Mouse (Mus musculus) gonadal fat pad, adult 2 months (tissue): ENCODE data around the gene Meis1. TPM values are rescaled to one million over a fixed set of nuclear protein-coding genes. Genes with fewer than 3 reads are reported as not detected.
A peak's percentile ranks its signal among the peaks of the same experiment; 100 is the strongest.

Experiments used
- DNase-seq: peaks from one replicate; pipeline ENCODE4 v3.0.0-alpha.2; 2012; ENCODE audit warnings: low read depth
- polyA plus RNA-seq: library from polyadenylated mRNA; depleted of rRNA; stranded (reverse); fragments of >200 nt; gene quantifications from 2 replicates; pipeline ENCODE4 v1.2.3, GENCODE M21; 2012; rRNA removed

Gene Meis1
- polyA plus RNA-seq: 10.3 and 12.2 TPM in 2 replicates

- peak; percentile 84 for DNase-seq
Observed at GRCm38 (mm10) chr11:19018489-19019203, at the start of gene Meis1. Gene Meis1 (minus strand): TSS chr11:19018985.

- DNase-seq: no peak
Observed at GRCm38 (mm10) chr11:19067334-19067733, 48.5 kb upstream of the Meis1 start.

DNA sequence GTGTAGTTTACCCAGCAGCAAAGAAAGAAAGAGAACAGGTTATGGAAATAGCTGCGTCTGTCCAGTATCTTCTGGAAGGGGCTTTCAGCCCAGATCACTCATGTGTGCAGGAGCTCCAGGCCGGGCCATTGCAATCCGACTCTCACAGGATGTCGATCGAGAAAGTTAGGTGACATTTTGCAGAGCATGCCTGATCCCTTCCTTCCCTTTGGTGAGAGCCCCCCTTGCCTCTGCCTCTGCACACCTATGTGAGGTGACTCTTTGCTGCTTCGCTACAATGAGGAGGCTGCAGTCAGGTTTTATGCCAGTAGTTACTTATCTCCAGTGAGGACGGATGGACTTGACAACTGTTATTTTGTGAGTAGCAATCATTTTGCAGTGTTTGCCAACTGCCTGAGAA lies 30.5 kb upstream of the Meis1 start:
- no peak for DNase-seq

- no peak for DNase-seq
Observed at GRCm38 (mm10) chr11:19036595-19037166, 17.9 kb upstream of the Meis1 start.

- DNase-seq: no peak
Observed at GRCm38 (mm10) chr11:19026581-19027561, 8.1 kb upstream of the Meis1 start.

DNA sequence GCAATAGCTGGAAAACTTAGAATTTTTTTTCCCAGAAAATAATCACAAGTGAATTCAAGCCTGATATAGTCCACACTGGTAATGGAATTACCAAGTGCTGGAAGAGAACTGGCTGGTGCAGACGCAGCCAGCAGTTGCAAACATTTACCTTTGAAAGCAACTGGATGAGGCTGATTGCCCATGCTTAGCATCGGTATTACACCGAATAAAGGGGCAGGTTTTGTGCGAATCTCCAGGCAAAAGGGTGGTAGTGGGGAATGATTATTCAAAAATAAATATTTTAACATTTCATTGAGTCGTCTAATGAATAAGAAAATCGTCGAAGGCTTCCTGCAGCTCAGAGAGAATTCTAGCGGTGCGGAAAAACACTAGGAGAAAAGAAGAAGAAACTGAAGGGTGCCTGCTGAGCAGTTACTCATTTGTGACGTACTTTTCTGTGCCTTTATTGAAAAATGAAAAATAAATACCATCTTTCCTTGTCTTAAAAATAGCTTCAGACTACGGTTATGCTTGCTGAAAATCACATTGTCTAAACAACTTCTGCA lies 7.3 kb upstream of the Meis1 start:
- DNase-seq: no peak

- DNase-seq: no peak
Observed at GRCm38 (mm10) chr11:19024496-19025265, 5.9 kb upstream of the Meis1 start.

DNA sequence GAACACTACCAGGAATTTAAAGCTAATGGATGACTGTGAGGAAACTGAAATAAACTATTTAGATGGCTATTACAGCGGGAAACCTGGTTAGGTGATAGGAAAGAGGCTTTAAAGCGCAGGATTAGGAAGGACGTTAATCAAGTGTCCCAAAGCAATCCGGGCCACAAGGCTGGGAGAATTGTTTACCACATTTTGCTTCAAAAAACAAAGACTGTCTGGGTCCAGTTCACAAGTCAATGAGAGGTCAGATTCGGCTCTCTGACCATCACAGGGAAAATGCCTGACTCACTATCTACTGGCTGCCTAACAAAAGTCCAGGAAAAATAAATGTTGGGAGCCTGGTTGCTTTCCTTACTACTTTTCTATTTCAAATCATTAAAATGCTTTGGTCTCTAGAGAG lies 4.6 kb upstream of the Meis1 start:
- DNase-seq: no peak

- no peak for DNase-seq
Observed at GRCm38 (mm10) chr11:19022576-19022975, 3.8 kb upstream of the Meis1 start.

GRCm38 (mm10) chr11:19020951-19021710 lies 2.3 kb upstream of the Meis1 start:
- no peak for DNase-seq

- DNase-seq: peak; percentile 77
Observed at GRCm38 (mm10) chr11:19020371-19020824, 1.6 kb upstream of the Meis1 start.

- no peak for DNase-seq
Observed at GRCm38 (mm10) chr11:19019204-19020171, 703 bp upstream of the Meis1 start.

- DNase-seq: no peak
Observed at GRCm38 (mm10) chr11:19017719-19018413, 919 bp downstream of the Meis1 start.

- DNase-seq: no peak
Observed at GRCm38 (mm10) chr11:19017262-19017661, 1.5 kb downstream of the Meis1 start.

DNA sequence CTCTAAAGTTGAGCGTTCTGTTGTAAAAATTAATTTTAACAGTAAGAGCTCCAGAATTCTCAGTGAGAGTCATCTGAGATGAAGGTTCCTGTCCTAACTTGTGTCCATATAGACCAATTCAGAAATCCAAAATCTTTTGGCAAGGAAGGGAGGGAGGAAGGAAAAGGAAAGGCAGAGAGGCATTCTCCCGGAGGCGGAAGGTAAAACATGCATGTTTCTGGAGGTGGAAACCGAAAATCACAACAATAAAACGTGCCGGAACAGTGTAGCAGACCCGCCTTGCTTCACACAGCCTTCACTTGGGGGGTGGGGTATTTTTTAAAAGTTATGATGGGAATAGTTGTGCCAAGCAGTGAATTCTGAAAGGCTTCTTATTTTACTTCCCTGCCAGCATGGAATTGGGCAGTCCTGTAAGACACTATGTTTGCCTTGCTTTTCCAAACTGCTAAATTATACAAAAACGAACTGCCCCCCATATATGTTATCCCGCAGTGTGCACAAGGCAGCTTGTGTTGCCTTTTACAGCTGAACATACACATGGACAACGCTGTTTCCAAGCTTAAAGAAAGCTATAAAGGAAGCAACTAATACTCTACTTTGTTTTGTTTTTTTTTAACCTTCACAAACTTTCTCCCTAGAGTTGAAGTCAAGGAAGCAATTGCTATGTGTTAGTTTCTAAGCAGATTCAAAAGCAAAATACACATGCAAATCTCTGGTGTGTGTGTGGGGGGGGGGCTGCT lies 2.1 kb downstream of the Meis1 start:
- DNase-seq: no peak

GRCm38 (mm10) chr11:19015731-19016461 lies 2.9 kb downstream of the Meis1 start:
- DNase-seq: no peak

DNA sequence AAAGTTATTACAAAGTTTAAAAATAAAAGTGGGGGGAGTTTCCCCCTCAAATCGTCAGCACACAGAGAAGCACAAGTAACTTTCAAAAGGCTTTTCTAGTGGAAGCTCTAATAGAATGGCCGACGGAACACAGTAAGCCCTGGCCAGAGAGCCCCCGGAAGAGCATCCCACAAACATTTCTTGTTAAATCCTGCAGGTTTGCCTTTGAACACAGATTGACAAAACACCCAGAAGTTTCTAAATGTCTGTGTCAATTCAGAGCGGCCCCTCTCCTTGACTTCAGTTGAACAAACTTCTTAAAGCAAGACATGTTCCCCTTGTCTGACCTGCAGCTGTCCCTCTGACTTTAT lies 3.4 kb downstream of the Meis1 start:
- no peak for DNase-seq
